Mouse (Mus musculus) myocyte (in vitro differentiated cells): Measurements from ENCODE around the gene Lmcd1.

Experiments used
- E2F4 ChIP-seq: IDR thresholded peaks from one replicate; pipeline ENCODE4 v1.6.1; 2011; ENCODE audit warnings: mild to moderate bottlenecking, control low read depth, moderate library complexity; ENCODE audit not compliant: insufficient read depth
- MAX ChIP-seq: IDR thresholded peaks from one replicate; pipeline ENCODE4 v1.6.1; 2011; ENCODE audit warnings: low read depth, mild to moderate bottlenecking, control low read depth
- MYOG ChIP-seq, 3 experiments: IDR thresholded peaks; one replicate each; pipeline ENCODE4 v1.6.1; 2011; ENCODE audit warnings: control low read depth in 2 of 3, low read depth in 2 of 3, mild to moderate bottlenecking in 2 of 3; ENCODE audit not compliant: insufficient read length in 2 of 3, control insufficient read depth in 1 of 3, insufficient read depth in 1 of 3
- POLR2A ChIP-seq: IDR thresholded peaks from one replicate; pipeline ENCODE4 v1.6.1; 2011; ENCODE audit warnings: low read depth, mild to moderate bottlenecking, control low read depth, moderate library complexity; ENCODE audit not compliant: insufficient read length

GRCm38 (mm10) chr6:112242216-112242615 lies 31.3 kb upstream of the Lmcd1 start:
- TF ChIP-seq MYOG (IDR thresholded peaks at IDR 0.05; ENCODE audit: control insufficient read depth in 1 of 3, insufficient read depth in 1 of 3, insufficient read length in 2 of 3, low read depth in 2 of 3) (no peak), POLR2A (no peak), E2F4 (no peak), MAX (no peak)
